Mouse (Mus musculus) testis, adult 2 months (tissue): ENCODE measurements around the gene Kctd3.

Experiments used
- CTCF ChIP-seq: fragments of 200-500 bp; IDR thresholded peaks from 2 replicates; pipeline ENCODE4 v1.5.1; 2012; ENCODE audit warnings: low read depth, mild to moderate bottlenecking, inconsistent platforms, low read length, moderate library complexity; ENCODE audit not compliant: control insufficient read depth, insufficient read depth, insufficient replicate concordance
- POLR2A ChIP-seq: fragments of 200-500 bp; IDR thresholded peaks from 2 replicates; pipeline ENCODE4 v1.6.1; 2012; ENCODE audit warnings: low read depth, mild to moderate bottlenecking, inconsistent platforms, low read length, moderate library complexity; ENCODE audit not compliant: control insufficient read depth

DNA sequence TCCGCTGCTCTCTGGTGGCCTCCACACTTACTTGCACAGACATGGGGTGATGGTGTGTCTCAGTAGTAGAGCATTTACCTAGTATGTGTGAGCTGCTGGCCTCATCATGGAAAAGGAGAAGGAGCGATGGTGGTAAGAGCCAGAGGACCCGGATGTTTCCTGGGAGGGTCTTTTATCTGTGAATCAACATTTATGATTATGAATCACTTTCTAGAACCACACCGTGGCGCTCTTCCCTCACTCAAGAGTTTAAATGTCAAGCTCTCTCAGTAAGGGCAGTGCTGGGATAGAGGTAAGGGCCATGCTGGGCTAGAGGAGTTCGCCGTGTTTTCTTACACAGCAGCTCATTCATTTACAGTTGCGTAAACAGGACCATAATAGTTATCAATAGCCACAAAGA, 19.2 kb upstream of the Kctd3 start:
- TF ChIP-seq CTCF: no peak
- no peak for TF ChIP-seq POLR2A
